Mouse (Mus musculus): Measurements from ENCODE around the gene Leap2.

Gene Leap2

GRCm38 (mm10) chr11:53423036-53423435 is at the start of gene Leap2:
Gene Leap2, minus strand, starts transcription at chr11:53423170.
- WGBS, result 74% methylated on average over 4 of the region's 4 CpGs

GRCm38 (mm10) chr11:53472709-53473108 is 49.7 kb upstream of the Leap2 start:
- WGBS, result 87% methylated on average over 3 of the region's 3 CpGs

- WGBS, result 2% methylated on average over 29 of the region's 29 CpGs
Observed at GRCm38 (mm10) chr11:53469968-53470695, 47.2 kb upstream of the Leap2 start, which contains the start of gene Gm9837. Gene Gm9837, minus strand, starts transcription at chr11:53470479.

GRCm38 (mm10) chr11:53469294-53469967 is 46.5 kb upstream of the Leap2 start:
- 9% methylated on average over 16 of the region's 16 CpGs for WGBS

GRCm38 (mm10) chr11:53466231-53466971 is 43.4 kb upstream of the Leap2 start:
- WGBS, result 17% methylated on average over 40 of the region's 40 CpGs

GRCm38 (mm10) chr11:53463551-53464424 is 40.8 kb upstream of the Leap2 start:
- WGBS, result 31% methylated on average over 55 of the region's 55 CpGs

GRCm38 (mm10) chr11:53461727-53462126 is 38.8 kb upstream of the Leap2 start:
- 69% methylated on average over 5 of the region's 5 CpGs for WGBS

- 75% methylated on average over 3 of the region's 3 CpGs for WGBS
Observed at GRCm38 (mm10) chr11:53460192-53460591, 37.2 kb upstream of the Leap2 start.

- 81% methylated on average over 3 of the region's 3 CpGs for WGBS
Observed at GRCm38 (mm10) chr11:53458996-53459395, 36.0 kb upstream of the Leap2 start.

GRCm38 (mm10) chr11:53457372-53457954 is 34.5 kb upstream of the Leap2 start:
- WGBS, result 19% methylated on average over 29 of the region's 29 CpGs

- 6% methylated on average over 42 of the region's 42 CpGs for WGBS
Observed at GRCm38 (mm10) chr11:53456474-53457371, 33.8 kb upstream of the Leap2 start, which contains the start of the genes Gm10447 and Shroom1. Gene Gm10447, minus strand, starts transcription at chr11:53457110. Gene Shroom1, plus strand, starts transcription at chr11:53457205.

- 87% methylated on average over 5 of the region's 5 CpGs for WGBS
Observed at GRCm38 (mm10) chr11:53453031-53453430, 30.1 kb upstream of the Leap2 start.

- WGBS, result 98% methylated on average over 9 of the region's 9 CpGs
Observed at GRCm38 (mm10) chr11:53452396-53452795, 29.4 kb upstream of the Leap2 start.

- 81% methylated on average over 2 of the region's 2 CpGs for WGBS
Observed at GRCm38 (mm10) chr11:53451361-53451760, 28.4 kb upstream of the Leap2 start.

- WGBS, result 62% methylated on average over 15 of the region's 15 CpGs
Observed at GRCm38 (mm10) chr11:53450070-53450705, 27.2 kb upstream of the Leap2 start.

- 74% methylated on average over 1 of the region's 1 CpGs for WGBS
Observed at GRCm38 (mm10) chr11:53448529-53448928, 25.6 kb upstream of the Leap2 start.

GRCm38 (mm10) chr11:53447996-53448395 is 25.0 kb upstream of the Leap2 start:
- WGBS, result 91% methylated on average over 8 of the region's 8 CpGs

GRCm38 (mm10) chr11:53446183-53446582 is 23.2 kb upstream of the Leap2 start:
- 93% methylated on average over 13 of the region's 13 CpGs for WGBS

- 78% methylated on average over 13 of the region's 13 CpGs for WGBS
Observed at GRCm38 (mm10) chr11:53445562-53445961, 22.6 kb upstream of the Leap2 start.
